Mouse (Mus musculus): ENCODE data around the gene Osgin1. TPM values are rescaled to one million over a fixed set of nuclear protein-coding genes. Genes with fewer than 3 reads are reported as not detected.

The Osgin1 gene
- polyA plus RNA-seq, 1 experiment: 11.2 TPM

DNA sequence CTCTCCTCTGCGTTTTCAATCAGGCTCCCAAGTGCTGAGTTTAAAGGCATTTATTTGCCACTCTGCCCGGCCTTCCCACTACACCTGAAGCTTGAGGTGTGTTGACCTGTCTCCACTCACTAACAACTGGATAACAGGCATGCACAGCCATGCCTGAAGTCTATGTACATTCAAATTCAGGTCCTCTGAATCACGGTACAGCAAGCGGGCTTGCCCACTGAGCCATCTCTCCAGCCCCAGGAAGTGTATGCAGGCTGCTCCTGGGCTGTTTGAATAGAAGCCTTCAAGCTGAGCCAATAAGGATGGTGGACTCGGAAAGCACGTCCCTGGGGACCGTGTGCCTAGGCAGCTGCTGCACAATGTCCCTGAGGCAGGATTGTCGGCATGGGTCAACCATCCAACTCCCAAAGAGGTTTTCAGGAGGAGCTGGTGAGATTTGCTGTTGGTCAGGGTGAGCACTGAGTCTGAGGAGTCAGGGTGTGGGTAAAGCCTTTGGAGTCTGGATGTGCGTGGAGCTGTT is 12.3 kb upstream of the Osgin1 start:
- no peaks in the 10 kb centered on the region for H3K9me3 ChIP-seq
- H3K4me1 ChIP-seq: peaks cover 71% of the 10 kb centered on the region
- H3K27me3 ChIP-seq (replicated peaks): peaks cover 58% of the 10 kb centered on the region
- TF ChIP-seq GATA1 (IDR thresholded peaks at IDR 0.05; ENCODE audit: borderline replicate concordance, low read length) (no peak), FLI1 (IDR thresholded peaks at IDR 0.05; ENCODE audit: low read length) (no peak)
- no peaks in the 10 kb centered on the region for H3K36me3 ChIP-seq (replicated peaks; ENCODE audit: low read length)
- H3K4me3 ChIP-seq (replicated peaks): no peak overlapping the region

DNA sequence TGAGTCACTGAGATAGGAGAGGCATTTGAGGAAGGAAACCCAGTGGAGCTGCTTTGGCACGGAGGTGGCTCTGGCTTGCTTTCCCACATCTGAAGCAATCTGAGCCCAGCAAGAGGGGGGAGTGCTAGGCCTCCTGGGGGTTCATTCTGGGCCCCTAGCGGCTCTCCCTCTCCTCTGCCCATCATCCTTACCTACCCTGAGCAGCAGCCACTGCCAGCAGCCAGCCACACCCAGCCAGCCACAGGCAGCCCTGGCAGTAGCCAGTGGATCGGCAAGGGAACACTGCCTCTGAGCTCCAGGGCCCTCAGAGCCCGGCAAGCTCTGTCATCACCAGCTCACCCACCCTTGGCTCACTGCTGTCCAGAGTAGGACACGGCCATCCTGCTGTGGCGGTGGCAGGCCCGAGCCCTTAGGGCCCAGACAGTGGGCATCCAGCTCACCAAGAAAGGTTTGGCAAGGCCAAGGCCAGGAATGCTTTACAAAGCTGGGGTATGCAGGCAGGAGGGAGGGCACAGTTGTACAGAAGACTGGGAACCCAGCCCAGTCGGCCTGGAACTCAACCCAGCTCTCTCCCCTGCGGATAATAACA is 11.7 kb upstream of the Osgin1 start:
- H3K27me3 ChIP-seq (replicated peaks): peaks cover 58% of the 10 kb centered on the region
- TF ChIP-seq GATA1 (IDR thresholded peaks at IDR 0.05; ENCODE audit: borderline replicate concordance, low read length) (no peak), FLI1 (IDR thresholded peaks at IDR 0.05; ENCODE audit: low read length) (no peak)
- no peaks in the 10 kb centered on the region for H3K36me3 ChIP-seq (replicated peaks; ENCODE audit: low read length)
- H3K4me1 ChIP-seq: peaks cover 73% of the 10 kb centered on the region
- peak overlapping the region; percentile 23 for H3K4me3 ChIP-seq (replicated peaks)
- no peaks in the 10 kb centered on the region for H3K9me3 ChIP-seq

GRCm38 (mm10) chr8:119423631-119424141 is 10.2 kb upstream of the Osgin1 start:
- peaks cover 64% of the 10 kb centered on the region for H3K27me3 ChIP-seq (replicated peaks)
- peak overlapping the region; percentile 81 for H3K4me3 ChIP-seq (replicated peaks)
- TF ChIP-seq FLI1 (IDR thresholded peaks at IDR 0.05; ENCODE audit: low read length) (no peak), GATA1 (IDR thresholded peaks at IDR 0.05; ENCODE audit: borderline replicate concordance, low read length) (no peak)
- no peaks in the 10 kb centered on the region for H3K9me3 ChIP-seq
- peaks cover 87% of the 10 kb centered on the region for H3K4me1 ChIP-seq
- H3K36me3 ChIP-seq (replicated peaks; ENCODE audit: low read length): no peaks in the 10 kb centered on the region

GRCm38 (mm10) chr8:119424199-119424733 is 9.7 kb upstream of the Osgin1 start:
- TF ChIP-seq FLI1 (IDR thresholded peaks at IDR 0.05; ENCODE audit: low read length): no peak
- no peak for TF ChIP-seq GATA1 (IDR thresholded peaks at IDR 0.05; ENCODE audit: borderline replicate concordance, low read length)
- Histone ChIP-seq H3K27me3 (replicated peaks) (peaks cover 65% of the 10 kb centered on the region), H3K36me3 (replicated peaks; ENCODE audit: low read length) (no peaks in the 10 kb centered on the region), H3K9me3 (no peaks in the 10 kb centered on the region), H3K4me3 (replicated peaks) (peak overlapping the region; percentile 81), H3K4me1 (peaks cover 93% of the 10 kb centered on the region)

DNA sequence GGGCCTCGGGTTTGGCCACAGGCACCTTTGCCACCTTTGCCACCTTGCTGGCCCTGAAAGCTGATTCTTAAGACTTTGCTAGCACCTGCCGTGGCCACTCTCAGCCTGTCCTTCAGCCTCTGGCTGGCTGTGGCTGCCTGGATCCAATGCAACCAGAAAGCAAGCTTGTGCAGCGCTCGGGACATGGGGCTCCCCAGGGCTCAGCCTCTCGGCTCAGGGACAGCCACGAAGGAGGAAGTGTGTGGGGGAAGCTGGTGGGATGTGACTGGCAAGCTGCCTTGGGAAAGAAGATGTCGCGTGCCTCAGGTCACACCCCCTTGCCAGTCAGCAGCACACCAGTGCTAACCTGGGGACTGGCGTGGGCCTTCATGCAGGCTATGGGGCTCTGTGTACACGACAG is 9.2 kb upstream of the Osgin1 start:
- H3K27me3 ChIP-seq (replicated peaks): peaks cover 65% of the 10 kb centered on the region

DNA sequence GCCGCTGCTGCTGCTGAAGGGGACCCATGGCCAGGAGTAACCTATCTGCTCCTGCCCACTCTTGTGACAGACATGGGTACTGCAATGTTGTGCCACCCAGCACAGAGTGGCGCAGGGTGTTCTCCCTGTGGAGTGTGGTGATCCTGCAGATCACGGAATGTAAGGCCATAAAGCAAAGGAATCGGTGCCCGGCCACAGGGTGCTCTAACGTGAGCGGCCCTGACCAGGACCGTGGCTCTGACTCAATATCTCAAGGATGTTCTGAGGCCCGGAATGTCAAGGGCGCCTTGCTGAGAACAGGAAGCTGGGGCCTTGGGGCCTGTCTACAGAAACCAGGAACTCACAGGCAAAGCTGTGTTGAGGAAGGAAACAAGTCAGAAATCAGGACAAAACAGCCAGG is 8.4 kb upstream of the Osgin1 start:
- TF ChIP-seq GATA1 (IDR thresholded peaks at IDR 0.05; ENCODE audit: borderline replicate concordance, low read length) (no peak), FLI1 (IDR thresholded peaks at IDR 0.05; ENCODE audit: low read length) (no peak)
- Histone ChIP-seq H3K4me3 (replicated peaks) (peak overlapping the region; percentile 81), H3K36me3 (replicated peaks; ENCODE audit: low read length) (no peaks in the 10 kb centered on the region), H3K4me1 (peaks cover 84% of the 10 kb centered on the region), H3K27me3 (replicated peaks) (peaks cover 67% of the 10 kb centered on the region), H3K9me3 (no peaks in the 10 kb centered on the region)

More for the DNA sequence above, 9.2 kb upstream of the Osgin1 start:
- no peak for TF ChIP-seq FLI1 (IDR thresholded peaks at IDR 0.05; ENCODE audit: low read length)
- TF ChIP-seq GATA1 (IDR thresholded peaks at IDR 0.05; ENCODE audit: borderline replicate concordance, low read length): no peak
- no peaks in the 10 kb centered on the region for H3K36me3 ChIP-seq (replicated peaks; ENCODE audit: low read length)
- peaks cover 89% of the 10 kb centered on the region for H3K4me1 ChIP-seq
- no peaks in the 10 kb centered on the region for H3K9me3 ChIP-seq
- peak overlapping the region; percentile 78 for H3K4me3 ChIP-seq (replicated peaks)

DNA sequence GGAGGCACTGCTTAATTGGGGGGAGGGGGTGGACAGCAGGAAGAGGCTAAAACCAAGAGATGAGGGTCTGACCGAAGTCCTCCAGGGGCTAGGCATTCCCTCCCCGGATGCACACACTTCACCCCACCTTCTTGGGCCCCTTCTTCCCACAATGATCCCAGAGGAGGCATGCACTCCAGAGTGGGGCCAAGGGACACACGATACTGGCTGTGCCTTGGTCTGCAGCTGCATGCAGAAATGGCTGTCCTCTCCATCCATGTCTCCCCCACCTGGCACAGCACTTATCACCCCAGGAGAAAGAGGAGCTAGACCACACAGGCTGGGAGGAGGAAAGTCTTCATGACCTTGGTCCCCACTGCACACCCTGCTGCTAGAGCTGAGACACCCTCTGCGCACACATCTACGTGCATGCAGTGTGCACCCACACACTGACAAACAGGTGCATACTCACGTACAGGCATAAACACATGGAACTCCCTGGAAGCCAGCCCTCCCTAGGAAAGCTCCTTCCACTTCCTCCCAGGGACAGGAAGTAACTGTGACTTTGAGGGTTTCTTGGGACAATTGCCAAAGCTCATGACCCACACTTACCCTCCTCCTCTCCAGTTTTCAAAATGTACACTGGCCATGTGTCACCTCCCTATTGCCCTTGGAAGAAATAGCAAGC is 7.7 kb upstream of the Osgin1 start:
- no peaks in the 10 kb centered on the region for H3K36me3 ChIP-seq (replicated peaks; ENCODE audit: low read length)
- peaks cover 81% of the 10 kb centered on the region for H3K4me1 ChIP-seq
- peak overlapping the region; percentile 86 for H3K4me3 ChIP-seq (replicated peaks)
- no peak for TF ChIP-seq GATA1 (IDR thresholded peaks at IDR 0.05; ENCODE audit: borderline replicate concordance, low read length)
- no peak for TF ChIP-seq FLI1 (IDR thresholded peaks at IDR 0.05; ENCODE audit: low read length)
- peaks cover 69% of the 10 kb centered on the region for H3K27me3 ChIP-seq (replicated peaks)
- H3K9me3 ChIP-seq: no peaks in the 10 kb centered on the region

DNA sequence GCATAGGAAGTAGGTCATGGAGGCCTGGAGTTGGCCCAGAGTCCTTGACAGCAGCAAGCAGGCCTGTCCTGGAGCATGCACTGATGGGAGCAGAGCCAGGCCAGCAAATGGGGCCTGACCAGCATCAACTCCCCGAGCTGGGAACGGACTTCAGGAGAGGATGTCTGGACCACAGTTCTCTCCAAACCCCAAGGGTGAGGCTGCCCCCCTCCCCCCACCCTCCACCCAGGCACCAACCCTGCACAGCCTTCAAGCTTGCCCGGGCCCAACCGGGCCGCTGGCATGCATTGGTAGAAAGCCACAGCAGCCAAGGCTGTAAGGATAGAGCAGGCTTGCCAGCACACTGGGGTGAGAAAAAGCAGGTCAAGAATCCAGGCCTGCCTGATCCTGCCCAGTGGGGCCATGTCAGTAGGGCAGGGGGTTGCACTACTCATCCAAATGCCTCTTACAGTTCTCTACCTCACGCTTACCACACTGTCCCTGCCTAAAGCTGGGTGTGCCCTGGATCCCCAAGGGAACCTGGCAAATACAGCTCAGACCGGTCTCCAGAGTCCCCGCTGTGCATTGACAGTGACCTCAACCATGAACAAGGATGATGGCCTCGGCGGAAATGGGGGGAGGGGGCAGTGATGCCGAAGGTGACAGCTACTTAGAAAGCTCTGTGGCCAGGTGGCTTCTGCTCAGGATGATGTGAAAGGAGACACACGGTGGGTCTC is 6.1 kb upstream of the Osgin1 start:
- no peaks in the 10 kb centered on the region for H3K36me3 ChIP-seq (replicated peaks; ENCODE audit: low read length)

DNA sequence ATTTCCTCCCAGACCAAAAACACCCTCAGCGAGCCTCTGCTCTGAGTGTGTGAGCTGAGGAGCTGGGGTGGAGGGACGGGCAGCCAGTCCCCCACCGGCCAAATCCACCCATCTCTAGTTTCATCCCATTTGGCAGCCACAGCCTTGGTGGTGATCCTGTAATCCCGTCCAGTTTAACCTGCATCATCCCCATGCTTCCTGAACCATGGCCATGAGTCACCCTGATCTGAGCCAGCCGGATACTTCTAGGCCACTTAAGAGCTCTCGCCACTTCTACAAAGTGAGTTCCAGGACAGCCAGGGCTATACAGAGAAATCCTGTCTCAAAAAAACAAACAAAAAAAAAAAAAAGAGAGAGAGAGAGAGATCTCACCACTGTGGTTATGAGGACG is 5.6 kb upstream of the Osgin1 start:
- TF ChIP-seq FLI1 (IDR thresholded peaks at IDR 0.05; ENCODE audit: low read length) (no peak), GATA1 (IDR thresholded peaks at IDR 0.05; ENCODE audit: borderline replicate concordance, low read length) (no peak)
- Histone ChIP-seq H3K4me1 (peaks cover 62% of the 10 kb centered on the region), H3K4me3 (replicated peaks) (no peak overlapping the region), H3K9me3 (no peaks in the 10 kb centered on the region), H3K36me3 (replicated peaks; ENCODE audit: low read length) (no peaks in the 10 kb centered on the region), H3K27me3 (replicated peaks) (peaks cover 68% of the 10 kb centered on the region)

More for the DNA sequence above, 6.1 kb upstream of the Osgin1 start:
- no peak overlapping the region for H3K4me3 ChIP-seq (replicated peaks)
- no peaks in the 10 kb centered on the region for H3K9me3 ChIP-seq
- peaks cover 68% of the 10 kb centered on the region for H3K4me1 ChIP-seq
- TF ChIP-seq GATA1 (IDR thresholded peaks at IDR 0.05; ENCODE audit: borderline replicate concordance, low read length) (no peak), FLI1 (IDR thresholded peaks at IDR 0.05; ENCODE audit: low read length) (no peak)
- H3K27me3 ChIP-seq (replicated peaks): peaks cover 66% of the 10 kb centered on the region

All from megakaryocyte, embryonic 14.5 days (primary cell).